Mouse (Mus musculus) midbrain, embryonic 11.5 days (tissue): ENCODE results near the gene Tnks2. TPM values are rescaled to one million over a fixed set of nuclear protein-coding genes. Genes with fewer than 3 reads are reported as not detected.

ENCODE experiments used
- ATAC-seq: fragments of 200-750 bp; cut with Nextera tagmentation; 2 replicates; pipeline ENCODE4 v1.8.0; 2017; ENCODE audit warnings: moderate TSS enrichment, moderate library complexity; ENCODE audit not compliant: low FRiP score
- DNase-seq: peaks from one replicate; pipeline ENCODE4 v3.0.0; 2015; ENCODE audit warnings: low spot score; ENCODE audit errors: missing footprints
- H3K27ac ChIP-seq: fragments of 300-500 bp; sonication (generic); 2 replicates; pipeline ENCODE4 v1.5.1; 2014; ENCODE audit warnings: low read depth, low read length
- H3K27me3 ChIP-seq: fragments of 300-500 bp; sonication (generic); 2 replicates; pipeline ENCODE4 v1.6.1; 2014; ENCODE audit warnings: mild to moderate bottlenecking, low read length, moderate library complexity, mixed read lengths; ENCODE audit not compliant: control insufficient read depth, insufficient read depth
- H3K36me3 ChIP-seq: fragments of 300-500 bp; sonication (generic); 2 replicates; pipeline ENCODE4 v1.6.1; 2014; ENCODE audit warnings: mild to moderate bottlenecking, low read length, moderate library complexity, mixed read lengths; ENCODE audit not compliant: control insufficient read depth, insufficient read depth
- H3K4me1 ChIP-seq: fragments of 300-500 bp; sonication (generic); 2 replicates; pipeline ENCODE4 v1.6.1; 2014; ENCODE audit warnings: low read length; ENCODE audit not compliant: control insufficient read depth, insufficient read depth
- H3K4me2 ChIP-seq: fragments of 300-500 bp; sonication (generic); 2 replicates; pipeline ENCODE4 v1.6.1; 2014; ENCODE audit warnings: mild to moderate bottlenecking, moderate library complexity
- H3K4me3 ChIP-seq: fragments of 300-500 bp; sonication (generic); 2 replicates; pipeline ENCODE4 v1.5.1; 2014; ENCODE audit warnings: low read depth, low read length
- H3K9ac ChIP-seq: fragments of 300-500 bp; sonication (generic); 2 replicates; pipeline ENCODE4 v1.6.1; 2014; ENCODE audit warnings: low read length
- H3K9me3 ChIP-seq: fragments of 300-500 bp; sonication (generic); 2 replicates; pipeline ENCODE4 v1.6.1; 2016; ENCODE audit warnings: low read length; ENCODE audit not compliant: control insufficient read depth
- WGBS: fragments of 180-500 bp; shearing (Covaris S2); extraction: QIAGEN DNeasy Blood & Tissue Kit; methylation state at CpG from one replicate; pipeline ENCODE4 v1.1.7; 2014; 5-methylcytosine and 5-hydroxymethylcytosine counted together
- polyA plus RNA-seq: library from polyadenylated mRNA; unstranded; fragments of >200 nt; fragmentation: Nextera tagmentation; extraction: Ambion mirVana; gene quantifications from 2 replicates; pipeline ENCODE4 v1.2.1, GENCODE M21; 2014

Tnks2 gene
- polyA plus RNA-seq, 1 experiment from 2014 or later: 76.3 TPM

DNA sequence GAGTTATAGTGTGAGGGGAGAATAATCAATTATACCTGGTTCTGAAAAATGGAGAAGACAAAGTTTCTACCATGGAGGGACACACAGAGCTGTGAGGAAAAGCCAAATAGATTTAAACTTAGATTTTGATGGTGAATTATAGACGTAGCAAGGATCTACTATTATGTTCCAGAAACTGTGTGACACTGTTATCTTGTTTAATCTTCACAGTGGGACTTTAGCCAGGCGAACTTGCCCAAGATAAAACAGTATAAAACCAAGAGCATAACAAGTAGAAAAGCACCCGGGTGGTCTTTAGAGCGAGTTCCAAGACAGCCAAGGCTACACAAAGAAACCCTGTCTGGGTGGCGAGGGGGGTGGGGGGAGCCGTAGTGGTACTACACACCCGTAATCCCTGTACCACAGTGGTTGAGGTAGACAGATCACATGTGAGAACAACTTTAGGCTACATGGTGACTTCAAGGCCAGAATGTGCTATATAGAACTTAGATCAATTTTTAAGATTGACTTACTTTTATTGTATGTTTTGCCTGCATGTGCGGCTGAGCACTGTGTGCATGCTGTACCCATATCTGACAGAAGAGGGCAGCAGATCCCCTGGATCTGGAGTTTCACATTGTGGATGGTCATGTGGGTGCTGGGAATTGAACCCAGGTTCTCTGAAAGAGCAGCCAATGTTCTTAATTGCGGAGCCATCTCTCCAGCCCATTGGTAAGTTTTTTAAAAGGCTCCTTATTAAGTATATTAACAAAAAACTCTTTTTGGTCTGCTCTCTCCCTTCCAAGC is 32.0 kb upstream of the Tnks2 start:
- Histone ChIP-seq H3K36me3 (no peaks in the 10 kb centered on the region), H3K9me3 (no peaks in the 10 kb centered on the region), H3K27ac (no peak overlapping the region), H3K4me2 (no peak overlapping the region), H3K9ac (no peak overlapping the region), H3K27me3 (no peaks in the 10 kb centered on the region), H3K4me3 (no peak overlapping the region), H3K4me1 (no peaks in the 10 kb centered on the region)
- DNase-seq (peak; percentile 78), ATAC-seq (no peak)
- 79% methylated on average over 9 of the region's 9 CpGs for WGBS

DNA sequence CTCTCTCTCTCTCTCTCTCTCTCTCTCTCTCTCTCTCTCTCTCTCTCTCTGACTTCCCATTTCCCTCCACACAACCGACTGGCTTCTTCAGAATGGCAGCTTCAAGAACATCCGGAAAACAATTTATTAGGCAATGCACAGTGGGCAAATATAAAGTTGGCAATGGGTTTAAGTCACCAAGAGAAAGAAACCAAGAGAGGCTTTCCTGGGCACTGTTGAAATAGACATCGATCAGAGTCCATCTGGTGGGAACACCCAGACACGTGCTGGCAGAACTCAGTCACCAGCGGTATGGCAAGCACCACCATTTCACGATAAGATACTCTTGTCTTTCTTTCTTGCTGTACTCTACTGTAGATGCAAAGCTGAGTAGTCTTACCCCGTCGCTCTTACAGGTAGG is 30.6 kb upstream of the Tnks2 start:
- no peak overlapping the region for H3K4me3 ChIP-seq
- H3K36me3 ChIP-seq: no peaks in the 10 kb centered on the region
- no peak overlapping the region for H3K4me2 ChIP-seq
- no peaks in the 10 kb centered on the region for H3K4me1 ChIP-seq
- WGBS: 95% methylated on average over 8 of the region's 8 CpGs
- no peak overlapping the region for H3K27ac ChIP-seq
- H3K27me3 ChIP-seq: no peaks in the 10 kb centered on the region
- ATAC-seq (no peak), DNase-seq (peak; percentile 67)
- H3K9me3 ChIP-seq: no peaks in the 10 kb centered on the region
- H3K9ac ChIP-seq: no peak overlapping the region

GRCm38 (mm10) chr19:36806842-36807241 is 27.2 kb upstream of the Tnks2 start:
- no peak overlapping the region for H3K4me3 ChIP-seq
- H3K27ac ChIP-seq: no peak overlapping the region
- no peaks in the 10 kb centered on the region for H3K36me3 ChIP-seq
- H3K9ac ChIP-seq: no peak overlapping the region
- WGBS: 88% methylated on average over 2 of the region's 2 CpGs
- no peaks in the 10 kb centered on the region for H3K4me1 ChIP-seq
- no peak overlapping the region for H3K4me2 ChIP-seq
- ATAC-seq: no peak
- DNase-seq: no peak
- no peaks in the 10 kb centered on the region for H3K27me3 ChIP-seq
- no peaks in the 10 kb centered on the region for H3K9me3 ChIP-seq

DNA sequence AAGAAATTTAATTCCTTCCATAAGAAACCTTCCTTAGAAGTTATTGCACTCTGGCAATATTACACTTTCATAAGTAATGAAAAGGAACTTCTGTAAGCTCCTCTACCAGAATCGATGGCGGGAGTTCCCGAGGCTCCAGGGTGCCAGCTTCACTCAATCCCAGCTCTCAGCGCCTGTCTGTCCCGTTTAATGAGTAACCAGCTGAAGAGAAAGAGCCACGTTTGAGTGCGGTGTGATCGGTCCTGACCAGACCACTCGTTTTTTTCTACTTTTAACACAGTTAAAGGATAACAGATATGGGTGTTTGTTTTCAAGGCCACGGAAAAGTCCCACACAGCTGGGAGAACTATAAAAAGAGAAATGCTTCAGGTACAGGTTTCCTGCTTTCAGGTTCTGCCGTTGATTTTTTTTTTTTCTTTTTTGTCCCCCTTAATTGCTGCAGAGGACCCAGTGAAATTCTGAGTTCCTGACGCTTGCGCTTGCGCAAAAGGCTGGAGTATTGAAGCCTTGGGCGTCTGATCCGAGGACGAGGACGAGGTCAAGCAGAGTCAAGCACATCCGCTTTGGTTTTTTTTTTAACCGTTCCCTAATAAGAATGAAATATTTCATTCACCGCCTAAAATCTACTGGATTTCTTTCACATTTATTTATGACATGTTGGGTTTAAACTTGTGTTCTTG is 25.5 kb upstream of the Tnks2 start:
- Histone ChIP-seq H3K9ac (no peak overlapping the region), H3K27ac (no peak overlapping the region), H3K4me3 (no peak overlapping the region), H3K9me3 (no peaks in the 10 kb centered on the region), H3K4me1 (no peaks in the 10 kb centered on the region), H3K27me3 (no peaks in the 10 kb centered on the region), H3K4me2 (no peak overlapping the region), H3K36me3 (no peaks in the 10 kb centered on the region)
- ATAC-seq: no peak
- no peak for DNase-seq
- 73% methylated on average over 21 of the region's 21 CpGs for WGBS

DNA sequence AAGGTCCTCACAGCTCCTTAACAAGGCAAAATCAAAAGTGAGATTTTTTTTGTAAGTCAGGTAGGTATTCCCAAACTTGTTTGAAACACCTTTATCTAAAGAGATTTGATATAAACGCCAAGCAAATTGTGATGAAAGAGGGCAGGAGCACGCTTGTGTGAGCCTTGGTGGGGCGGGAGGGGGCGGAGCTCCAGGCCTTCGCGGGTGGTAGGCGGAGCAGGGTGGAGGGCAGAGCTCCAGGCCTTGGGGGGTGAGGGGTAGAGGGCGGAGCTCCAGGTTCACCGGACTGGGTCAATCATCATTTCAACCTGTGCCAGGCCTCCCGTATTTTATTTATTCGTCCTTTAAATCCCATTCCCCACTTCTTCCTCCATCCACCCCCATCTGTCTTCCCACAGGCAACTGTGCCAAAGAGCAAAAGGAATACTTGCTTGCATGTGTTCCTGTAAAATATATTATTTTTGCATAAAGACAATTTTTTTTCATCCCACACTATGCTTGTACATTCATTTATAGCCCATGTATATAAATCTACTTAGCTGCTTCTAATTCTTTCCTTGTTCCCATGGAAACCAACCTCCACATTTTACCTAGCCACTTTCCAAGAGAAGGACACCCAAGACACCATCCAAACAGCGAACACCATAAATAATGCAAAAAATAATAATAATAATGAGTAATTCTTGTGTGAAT is 24.4 kb upstream of the Tnks2 start:
- WGBS: 38% methylated on average over 12 of the region's 12 CpGs
- H3K27ac ChIP-seq: no peak overlapping the region

GRCm38 (mm10) chr19:36812011-36812410 is 22.0 kb upstream of the Tnks2 start:
- DNase-seq: no peak
- 38% methylated on average over 8 of the region's 8 CpGs for WGBS
- H3K27me3 ChIP-seq: no peaks in the 10 kb centered on the region
- H3K4me1 ChIP-seq: no peaks in the 10 kb centered on the region
- H3K4me3 ChIP-seq: no peak overlapping the region
- H3K27ac ChIP-seq: no peak overlapping the region
- H3K36me3 ChIP-seq: no peaks in the 10 kb centered on the region
- H3K9me3 ChIP-seq: no peaks in the 10 kb centered on the region
- H3K9ac ChIP-seq: no peak overlapping the region
- H3K4me2 ChIP-seq: no peak overlapping the region
- ATAC-seq: no peak

More for the DNA sequence above, 24.4 kb upstream of the Tnks2 start:
- H3K27me3 ChIP-seq: no peaks in the 10 kb centered on the region
- ATAC-seq: no peak
- H3K4me3 ChIP-seq: no peak overlapping the region
- no peaks in the 10 kb centered on the region for H3K4me1 ChIP-seq
- no peaks in the 10 kb centered on the region for H3K36me3 ChIP-seq
- no peak overlapping the region for H3K9ac ChIP-seq
- H3K4me2 ChIP-seq: no peak overlapping the region
- DNase-seq: no peak
- H3K9me3 ChIP-seq: no peaks in the 10 kb centered on the region

GRCm38 (mm10) chr19:36815396-36816271 is 18.4 kb upstream of the Tnks2 start:
- ATAC-seq (peak; percentile 56; the same call in 1 of the 2 replicates), DNase-seq (peak; percentile 90)
- H3K27me3 ChIP-seq: no peaks in the 10 kb centered on the region
- no peak overlapping the region for H3K27ac ChIP-seq
- H3K4me1 ChIP-seq: peaks cover 6% of the 10 kb centered on the region; the same call in 1 of the 2 replicates
- no peak overlapping the region for H3K4me3 ChIP-seq
- no peaks in the 10 kb centered on the region for H3K9me3 ChIP-seq
- H3K9ac ChIP-seq: no peak overlapping the region
- peak overlapping the region; percentile 31 for H3K4me2 ChIP-seq
- no peaks in the 10 kb centered on the region for H3K36me3 ChIP-seq
- WGBS: 16% methylated on average over 32 of the region's 32 CpGs

DNA sequence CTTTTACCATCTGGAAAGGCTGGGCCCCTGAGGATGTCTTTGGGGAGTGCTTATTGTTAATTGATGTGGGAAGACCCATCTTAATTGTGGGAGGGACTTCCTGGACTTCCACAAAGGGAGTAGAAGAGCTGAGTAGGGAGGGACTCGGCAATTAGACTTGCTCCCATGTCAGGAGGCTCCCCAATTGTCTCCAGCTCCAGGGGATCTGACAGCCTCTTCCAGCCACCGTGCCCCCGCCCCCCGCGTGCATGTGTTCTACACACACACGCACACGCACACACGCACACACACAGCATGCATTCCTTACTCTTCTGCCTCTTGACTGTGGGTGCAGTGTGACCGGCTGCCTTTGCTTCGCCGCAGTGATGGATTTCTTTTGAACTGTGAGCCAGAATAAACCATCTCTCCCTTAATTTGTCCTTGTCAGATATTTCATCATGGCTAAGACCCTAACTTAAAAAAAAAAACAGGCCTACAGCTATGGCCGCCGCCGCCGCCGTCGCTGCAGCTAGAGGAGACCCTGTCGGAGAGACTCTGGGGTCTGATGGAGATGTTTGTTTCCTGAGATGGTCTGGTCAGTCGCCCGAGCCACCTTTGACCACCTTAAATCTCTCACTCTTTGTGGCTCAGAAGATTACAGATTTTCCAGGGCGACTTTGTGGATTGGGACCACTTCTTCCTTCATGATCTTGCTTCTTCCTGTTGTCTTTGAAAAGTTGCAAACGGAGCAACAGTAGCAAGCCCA is 15.7 kb upstream of the Tnks2 start:
- H3K36me3 ChIP-seq: no peaks in the 10 kb centered on the region
- no peaks in the 10 kb centered on the region for H3K9me3 ChIP-seq
- ATAC-seq (peak; percentile 74), DNase-seq (peak; percentile 91)
- H3K4me1 ChIP-seq: peaks cover 6% of the 10 kb centered on the region; the same call in 1 of the 2 replicates
- 3% methylated on average over 22 of the region's 22 CpGs for WGBS
- H3K27ac ChIP-seq: no peak overlapping the region
- H3K27me3 ChIP-seq: no peaks in the 10 kb centered on the region
- H3K4me3 ChIP-seq: peak overlapping the region; percentile 33
- peak overlapping the region; percentile 60 for H3K9ac ChIP-seq
- peak overlapping the region; percentile 55 for H3K4me2 ChIP-seq
